Mouse (Mus musculus) urinary bladder, postnatal 0 days (tissue): ENCODE results near the gene Olfr1181. TPM values are rescaled to one million over a fixed set of nuclear protein-coding genes. Genes with fewer than 3 reads are reported as not detected.

Source experiments
- polyA plus RNA-seq: library from polyadenylated mRNA; unstranded; fragments of >200 nt; fragmentation: Nextera tagmentation; extraction: Ambion mirVana; gene quantifications from 2 replicates; pipeline ENCODE4 v1.2.1, GENCODE M21; 2015

Olfr1181 gene
- not detected in 2 replicates for polyA plus RNA-seq

DNA sequence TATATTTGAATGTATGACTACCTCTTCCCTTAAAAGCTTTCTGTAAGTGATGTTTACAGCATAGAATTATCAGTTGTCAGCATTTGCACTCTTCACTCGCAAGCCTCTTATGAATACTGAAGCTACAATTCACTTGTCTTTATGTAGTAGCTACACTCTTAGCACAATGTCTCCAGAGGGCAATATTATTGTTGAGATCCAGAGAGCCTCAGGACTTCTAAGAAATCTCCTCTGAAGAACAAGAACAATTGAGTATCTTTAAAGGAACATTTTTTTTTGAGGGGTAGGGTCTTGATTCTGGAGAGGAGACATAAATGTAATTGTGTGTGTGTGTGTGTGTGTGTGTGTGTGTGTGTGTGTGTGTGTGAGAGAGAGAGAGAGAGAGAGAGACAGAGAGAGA, at the start of gene Olfr1181:
TSS of gene Olfr1181 (minus strand) at position 101 of the 400 bp plus-strand sequence.

DNA sequence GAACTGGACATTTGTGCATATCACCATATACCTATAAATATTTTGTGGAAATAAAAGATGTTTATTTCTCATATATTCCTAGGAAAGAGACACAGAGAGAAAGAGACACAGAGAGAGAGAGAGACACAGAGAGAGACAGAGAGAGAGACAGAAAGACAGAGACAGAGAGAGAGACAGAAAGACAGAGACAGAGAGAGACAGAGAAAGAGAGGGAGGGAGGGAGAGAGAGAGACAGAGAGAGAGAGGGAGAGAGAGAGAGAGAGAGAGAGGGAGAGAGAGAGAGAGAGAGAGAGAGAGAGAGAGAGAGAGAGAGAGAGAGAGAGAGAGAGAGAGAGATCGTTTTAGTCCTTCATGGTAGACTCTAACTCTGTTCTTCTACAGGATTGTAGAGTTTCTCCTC, 28.6 kb upstream of the Olfr1181 start, which contains the start of gene Olfr1183:
TSS of gene Olfr1183 (plus strand) at position 301 of the 400 bp plus-strand sequence.

GRCm38 (mm10) chr2:88449031-88449430, 23.1 kb upstream of the Olfr1181 start, which contains the start of gene Gm13757:
Gene Gm13757 (minus strand): TSS chr2:88449131.

DNA sequence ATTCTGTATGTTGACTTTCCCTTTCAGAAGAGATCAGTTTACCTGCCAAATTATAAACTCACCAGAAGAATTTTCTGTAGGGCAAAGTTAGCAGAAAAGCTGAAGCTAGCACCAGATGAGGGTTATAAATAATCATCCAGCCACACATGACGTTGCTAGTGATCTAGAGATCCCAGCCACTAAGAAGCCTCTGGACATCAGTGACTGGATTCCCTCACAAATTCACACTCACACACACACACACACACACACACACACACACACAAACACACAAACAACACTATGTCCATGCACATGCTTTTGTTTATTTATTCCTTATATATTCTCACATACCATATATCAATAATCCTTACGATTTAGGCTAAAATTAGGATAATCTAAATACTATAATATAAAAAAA, 6.9 kb downstream of the Olfr1181 start, which contains the start of gene Olfr1180:
TSS of gene Olfr1180 (minus strand) at position 101 of the 400 bp plus-strand sequence.

GRCm38 (mm10) chr2:88406353-88406752, 19.6 kb downstream of the Olfr1181 start, which contains the start of gene Olfr1179:
Gene Olfr1179 (minus strand): TSS chr2:88406453.

GRCm38 (mm10) chr2:88386762-88387161, 39.2 kb downstream of the Olfr1181 start, which contains the start of gene Olfr1178:
Gene Olfr1178 (plus strand): TSS chr2:88387062.

Other genes with a start within 250 kb of the Olfr1181 start
- gene Olfr1168, start 244.3 kb downstream of the Olfr1181 start, polyA plus RNA-seq: not detected in 2 replicates
- not detected in 2 replicates for gene Olfr1170, start 197.8 kb downstream of the Olfr1181 start, polyA plus RNA-seq
- gene Olfr1173, start 146.3 kb downstream of the Olfr1181 start, polyA plus RNA-seq: not detected in 2 replicates
- not detected in 2 replicates for gene Olfr1174-ps, start 111.0 kb downstream of the Olfr1181 start, polyA plus RNA-seq
- gene Olfr1175-ps, start 99.0 kb downstream of the Olfr1181 start, polyA plus RNA-seq: not detected in 2 replicates
- not detected in 2 replicates for gene Olfr1176, start 89.5 kb downstream of the Olfr1181 start, polyA plus RNA-seq
- not detected in 2 replicates for gene Olfr1177-ps, start 79.7 kb downstream of the Olfr1181 start, polyA plus RNA-seq
- gene Olfr1178, start 39.1 kb downstream of the Olfr1181 start, polyA plus RNA-seq: not detected in 2 replicates
- gene Olfr1179, start 19.7 kb downstream of the Olfr1181 start, polyA plus RNA-seq: not detected in 2 replicates
- gene Olfr1180, start 7.0 kb downstream of the Olfr1181 start, polyA plus RNA-seq: not detected in 2 replicates
- not detected in 2 replicates for gene Gm13757, start 23.0 kb upstream of the Olfr1181 start, polyA plus RNA-seq
- gene Olfr1183, start 28.7 kb upstream of the Olfr1181 start, polyA plus RNA-seq: not detected in 2 replicates
- gene Olfr1184, start 57.4 kb upstream of the Olfr1181 start, polyA plus RNA-seq: not detected in 2 replicates
- gene Olfr1185-ps1, start 67.1 kb upstream of the Olfr1181 start, polyA plus RNA-seq: not detected in 2 replicates
- not detected in 2 replicates for gene Olfr1186, start 92.4 kb upstream of the Olfr1181 start, polyA plus RNA-seq
- gene Olfr1188, start 130.8 kb upstream of the Olfr1181 start, polyA plus RNA-seq: not detected in 2 replicates
- not detected in 2 replicates for gene Olfr1189, start 160.3 kb upstream of the Olfr1181 start, polyA plus RNA-seq
- gene Olfr1191-ps1, start 214.4 kb upstream of the Olfr1181 start, polyA plus RNA-seq: not detected in 2 replicates
- not detected in 2 replicates for gene Olfr1192-ps1, start 222.3 kb upstream of the Olfr1181 start, polyA plus RNA-seq
- gene Olfr1193, start 249.5 kb upstream of the Olfr1181 start, polyA plus RNA-seq: not detected in 2 replicates